Mouse (Mus musculus): Measurements from ENCODE around the gene Lcn3.
"Not testable (repeated sequence)": the region's sequence is repeated elsewhere in the genome, so short reads cannot be mapped to it uniquely, and the experiment has no call there.

Lcn3 gene

DNA sequence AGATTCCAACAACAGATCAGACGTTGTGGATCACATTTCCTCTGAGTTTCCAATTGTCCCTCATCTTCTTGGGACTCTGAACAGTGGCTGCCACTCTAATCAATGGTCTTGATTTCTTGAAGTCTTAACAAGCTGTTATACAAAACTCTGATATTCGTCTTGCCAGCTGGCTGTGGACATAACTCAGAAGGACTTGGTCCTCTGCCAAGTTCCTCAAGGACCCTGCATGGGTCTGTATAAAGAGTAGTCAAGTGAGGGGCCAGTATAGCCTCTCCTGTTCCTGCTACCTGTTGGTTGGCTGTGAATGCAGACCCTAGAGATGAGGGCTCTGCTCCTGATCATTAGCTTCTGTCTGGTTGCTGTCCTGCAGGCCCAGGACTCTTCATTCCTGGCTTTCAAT lies at the start of gene Lcn3:
Gene Lcn3 (plus strand): TSS at position 301 of the 400 bp plus-strand sequence.
- DNase-seq = no peak

GRCm38 (mm10) chr2:25717222-25717621 lies 48.1 kb upstream of the Lcn3 start:
- no peak for DNase-seq

- no peak for DNase-seq
Observed at GRCm38 (mm10) chr2:25733199-25733930, 32.0 kb upstream of the Lcn3 start.

- DNase-seq = not testable (repeated sequence)
Observed at GRCm38 (mm10) chr2:25736709-25737108, 28.7 kb upstream of the Lcn3 start, which contains the start of gene Obp2b. Gene Obp2b (plus strand): TSS chr2:25737009.

DNA sequence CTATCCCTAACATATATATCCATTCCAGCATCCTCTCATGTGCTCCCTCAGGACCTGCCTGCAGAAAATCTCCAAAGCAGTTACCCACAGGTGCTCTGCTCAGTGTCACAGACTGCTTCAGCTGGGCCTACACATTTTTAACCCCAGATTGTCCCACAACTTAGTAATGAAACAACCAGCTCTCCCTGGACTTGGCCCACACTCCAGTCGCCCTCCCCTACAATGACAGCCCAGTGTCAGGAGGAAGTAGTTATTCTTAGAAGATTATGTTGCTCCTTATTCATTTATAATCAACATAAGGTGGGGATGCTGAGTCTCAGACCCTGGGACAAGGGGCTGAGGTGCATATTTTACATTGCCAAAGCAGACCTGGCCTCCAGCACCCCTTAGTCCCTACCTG lies 23.7 kb upstream of the Lcn3 start:
- no peak for DNase-seq

DNA sequence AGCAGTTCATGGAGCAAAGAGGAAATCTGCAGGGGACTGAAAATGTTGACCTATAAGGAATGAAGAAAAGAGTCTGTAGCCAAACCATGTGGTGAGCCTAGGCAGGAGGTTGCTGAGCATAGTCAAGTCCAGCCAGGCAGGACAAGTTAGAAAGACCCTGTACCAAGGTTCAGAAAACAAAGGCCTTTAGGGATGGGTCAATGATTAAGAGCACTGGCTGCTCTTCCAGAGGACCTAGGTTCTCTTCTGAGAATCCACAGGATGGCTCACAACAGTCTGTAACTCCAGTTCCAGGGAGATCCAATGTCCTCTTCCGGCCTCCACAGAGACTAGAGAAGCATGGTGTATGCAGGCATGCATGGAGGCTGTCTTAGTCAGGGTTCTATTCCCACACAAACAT lies 11.2 kb upstream of the Lcn3 start:
- DNase-seq = no peak

DNA sequence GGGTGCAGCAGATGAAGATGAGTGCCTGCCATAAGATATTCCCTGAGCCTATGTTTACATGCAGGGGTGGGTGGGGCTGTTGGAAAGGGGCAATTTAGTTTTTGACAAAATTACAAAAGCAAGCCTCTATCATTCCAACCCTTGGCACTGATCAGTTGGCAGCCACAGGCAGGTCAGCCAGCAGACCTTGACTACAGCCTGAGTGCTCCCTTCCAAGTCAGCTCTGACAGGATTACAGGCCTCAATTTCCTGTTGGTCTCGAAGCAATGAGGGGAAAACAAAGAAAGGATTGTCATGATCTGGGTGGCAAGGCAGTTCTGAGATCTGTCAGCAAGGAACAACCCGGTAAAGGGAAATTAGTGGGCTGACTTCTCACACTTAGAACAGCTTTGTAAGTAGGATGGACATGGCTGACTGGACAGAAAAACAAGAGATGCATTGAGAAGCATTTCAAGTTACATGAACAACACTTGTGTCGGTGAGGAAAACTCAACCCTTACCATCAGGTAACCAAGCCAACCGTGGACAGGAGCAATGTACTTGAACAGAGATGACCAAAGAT lies 7.2 kb upstream of the Lcn3 start:
- DNase-seq = no peak

DNA sequence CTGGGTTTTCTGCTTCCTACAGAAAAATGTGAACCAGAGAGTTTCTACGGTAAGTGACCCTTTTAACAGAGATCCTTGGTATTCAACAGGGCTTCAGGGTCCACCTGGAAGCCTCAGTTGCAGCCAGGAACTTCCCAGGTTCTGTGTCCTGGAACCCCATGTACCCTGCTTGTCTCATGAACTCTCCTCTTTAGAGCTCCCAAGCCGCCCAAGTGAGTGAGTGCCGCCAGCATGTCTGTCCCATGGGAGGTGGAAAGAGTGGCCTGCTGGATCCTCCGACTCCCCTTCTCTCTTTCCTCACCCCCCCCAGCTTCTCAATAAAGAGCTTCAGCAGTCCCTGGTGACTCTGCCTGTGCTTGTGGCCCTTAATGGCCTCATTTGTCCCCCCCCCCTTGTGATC lies 2.4 kb downstream of the Lcn3 start:
- no peak for DNase-seq

DNA sequence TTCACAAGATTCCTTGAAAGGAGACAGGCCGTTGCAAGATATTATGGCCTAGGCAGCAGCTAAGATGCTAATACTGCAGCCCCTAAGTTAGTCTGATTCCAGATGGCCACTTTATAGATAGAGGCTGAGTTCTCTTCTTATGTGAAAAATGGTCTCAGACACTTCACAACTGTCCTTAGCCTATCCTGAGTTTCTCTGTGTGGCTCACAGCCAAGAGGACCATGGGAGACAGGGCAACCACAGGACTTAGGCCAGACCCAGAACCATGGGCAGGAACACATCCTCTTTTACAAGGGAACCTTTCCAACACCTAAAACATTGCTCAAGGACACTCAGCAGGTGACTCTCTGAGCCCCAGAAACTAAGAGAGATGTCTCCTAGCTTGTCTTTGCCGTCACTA lies 8.1 kb downstream of the Lcn3 start:
- DNase-seq = no peak

- DNase-seq = no peak
Observed at GRCm38 (mm10) chr2:25774640-25775039, 9.3 kb downstream of the Lcn3 start.

DNA sequence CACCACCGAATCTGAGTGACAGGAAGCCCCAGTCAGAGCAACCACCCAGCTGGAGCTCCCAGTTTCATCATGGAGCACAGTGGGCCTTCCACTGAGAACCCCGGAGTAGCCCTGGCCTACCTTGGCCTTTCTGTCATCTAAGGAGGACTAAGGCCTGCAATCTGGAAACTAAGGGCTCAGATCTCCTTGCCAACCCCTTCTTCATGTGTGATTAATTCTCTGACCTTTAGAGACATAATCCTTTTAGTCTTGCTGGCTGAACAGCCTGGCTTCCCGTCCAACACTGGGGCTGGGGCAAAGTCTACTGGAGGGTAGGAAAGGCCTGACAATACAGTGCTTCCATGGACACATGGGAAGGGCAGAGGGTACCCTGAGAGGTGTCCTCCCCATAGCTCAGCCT lies 10.6 kb downstream of the Lcn3 start:
- no peak for DNase-seq

- DNase-seq = no peak
Observed at GRCm38 (mm10) chr2:25776717-25777116, 11.3 kb downstream of the Lcn3 start, which contains the start of gene Lcn11. Gene Lcn11 (plus strand): TSS chr2:25777017.

DNA sequence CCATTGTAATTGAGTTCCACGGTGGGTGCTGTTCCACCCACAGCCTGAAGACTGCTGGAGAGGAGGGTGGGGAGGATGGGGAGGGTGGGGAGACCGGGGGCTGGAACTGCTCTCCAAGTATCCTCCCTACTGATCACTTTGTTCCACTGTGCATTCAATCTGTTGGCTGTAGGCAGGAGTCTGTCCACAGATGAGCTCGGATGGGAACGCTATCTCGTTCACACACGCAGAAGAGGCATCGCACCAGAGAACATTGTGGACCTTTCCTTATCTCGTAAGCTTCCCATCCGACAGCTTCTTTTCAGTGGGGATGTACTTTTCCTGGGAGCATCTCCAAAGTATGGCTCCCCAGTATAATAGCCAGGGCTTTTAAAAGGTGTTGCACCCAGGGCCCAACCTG lies 13.7 kb downstream of the Lcn3 start:
- no peak for DNase-seq

DNA sequence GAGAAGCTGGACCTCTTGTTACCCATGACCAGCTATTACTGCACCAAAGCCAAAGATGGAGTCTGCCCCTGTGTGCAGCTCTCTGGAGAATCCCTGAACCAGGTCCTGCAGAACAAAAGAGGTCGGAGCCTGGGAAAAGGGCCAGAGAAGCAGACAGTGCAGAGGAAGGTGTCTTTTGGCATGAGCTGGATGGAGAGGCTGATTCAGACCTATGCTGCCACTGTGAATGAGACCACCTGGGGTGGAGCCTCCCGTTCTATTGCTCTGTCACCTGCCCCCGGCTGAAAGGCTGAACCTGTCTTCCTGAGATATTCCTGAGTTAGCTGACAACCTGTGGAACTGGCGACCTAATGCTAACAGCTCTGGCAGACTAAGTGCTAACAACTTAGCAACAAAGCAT lies 15.6 kb downstream of the Lcn3 start:
- no peak for DNase-seq

DNA sequence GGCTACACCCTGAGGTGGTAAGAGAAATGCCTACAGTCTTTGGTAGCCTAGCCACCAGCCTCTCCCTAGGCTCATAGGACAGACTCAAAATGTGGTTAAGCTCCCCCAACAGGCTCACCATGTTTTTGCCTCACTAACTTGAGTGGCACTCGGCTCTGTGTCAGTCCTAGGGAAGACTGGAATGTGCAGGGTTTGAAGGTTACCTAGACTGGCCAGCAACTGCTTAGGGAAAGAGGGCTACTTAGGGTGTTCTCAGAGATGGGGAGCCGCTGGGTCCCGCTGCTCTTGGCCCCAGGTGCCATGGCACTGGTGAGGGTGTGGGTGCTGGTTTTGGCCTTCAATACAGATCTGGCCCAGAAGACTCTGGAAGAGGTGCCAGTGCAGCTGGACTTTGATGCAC lies 16.6 kb downstream of the Lcn3 start, which contains the start of gene Gm13539:
Gene Gm13539 (plus strand): TSS at position 301 of the 400 bp plus-strand sequence.
- DNase-seq = no peak

DNA sequence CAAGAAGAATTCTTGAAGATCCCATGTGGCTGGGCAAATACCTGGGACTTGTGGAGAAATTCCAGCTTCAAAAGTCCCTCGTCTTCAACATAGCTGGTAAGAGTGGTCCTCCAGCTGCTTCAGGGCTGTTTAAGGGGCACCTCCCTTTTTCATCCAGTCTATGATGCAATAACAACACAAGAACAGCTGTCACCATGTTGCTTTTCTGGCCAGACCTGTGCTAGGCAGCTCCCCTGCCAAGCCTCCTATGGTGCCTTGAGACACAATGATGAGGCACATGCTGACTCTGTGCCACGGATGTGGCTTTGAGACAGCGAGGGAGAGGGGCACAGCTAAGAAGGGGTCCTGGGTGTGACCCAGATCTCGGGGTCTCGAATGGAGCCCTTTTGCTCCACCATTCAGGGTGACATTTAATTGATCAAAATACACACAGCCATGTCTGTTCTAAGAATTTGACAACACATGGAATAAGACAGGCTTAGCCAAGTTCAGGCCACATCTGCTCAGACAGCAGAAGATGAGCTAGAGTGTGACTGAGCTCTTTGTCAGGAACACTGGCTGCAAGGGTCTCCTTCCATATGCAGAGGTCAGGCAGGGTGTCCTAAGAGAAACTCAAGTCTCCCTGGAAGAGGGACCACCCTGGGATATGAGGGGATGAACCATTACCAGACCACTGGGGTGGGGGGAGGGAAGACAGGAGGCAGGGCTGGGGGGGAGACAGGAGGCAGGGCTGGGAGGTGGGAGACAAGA lies 20.4 kb downstream of the Lcn3 start:
- DNase-seq = peak; percentile 32

DNA sequence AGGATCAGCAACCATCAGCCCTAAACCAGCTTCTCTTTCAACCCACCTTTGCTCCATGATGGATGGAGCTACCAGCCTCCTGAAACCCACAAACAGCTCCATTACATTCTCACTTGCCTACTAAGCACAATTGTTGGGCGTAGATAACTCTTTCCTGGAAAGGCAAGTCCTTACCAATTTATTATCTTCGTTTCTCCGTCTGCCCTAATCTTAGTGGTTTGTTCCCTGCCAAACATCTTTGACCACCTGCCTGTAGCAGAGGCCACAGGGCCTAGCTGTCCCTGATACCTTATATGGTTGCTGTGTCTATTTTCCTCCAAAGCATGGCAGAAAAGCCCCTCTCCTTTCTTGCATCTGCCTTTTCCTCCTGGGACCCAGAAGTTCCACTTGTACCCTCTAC lies 23.7 kb downstream of the Lcn3 start:
- no peak for DNase-seq

DNA sequence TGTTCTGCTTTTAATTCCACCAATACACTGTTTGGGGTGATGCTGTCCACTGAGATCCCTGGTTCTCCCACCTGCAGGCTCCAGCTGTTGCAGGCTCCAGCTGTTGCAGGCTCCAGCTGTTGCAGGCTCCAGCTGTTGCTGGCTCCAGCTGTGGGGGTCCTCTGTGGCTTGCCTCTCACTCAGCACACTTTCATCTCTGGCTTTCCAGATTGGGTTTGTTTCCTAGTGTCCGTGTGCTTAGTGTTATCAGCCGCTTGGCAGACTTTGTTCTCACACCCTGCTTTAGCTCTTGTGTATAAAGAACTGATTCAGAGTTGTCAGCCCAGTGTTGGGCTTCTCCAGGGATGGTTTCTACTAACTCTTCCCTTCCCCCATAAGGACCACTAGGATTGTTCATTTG lies 32.3 kb downstream of the Lcn3 start:
- no peak for DNase-seq

DNA sequence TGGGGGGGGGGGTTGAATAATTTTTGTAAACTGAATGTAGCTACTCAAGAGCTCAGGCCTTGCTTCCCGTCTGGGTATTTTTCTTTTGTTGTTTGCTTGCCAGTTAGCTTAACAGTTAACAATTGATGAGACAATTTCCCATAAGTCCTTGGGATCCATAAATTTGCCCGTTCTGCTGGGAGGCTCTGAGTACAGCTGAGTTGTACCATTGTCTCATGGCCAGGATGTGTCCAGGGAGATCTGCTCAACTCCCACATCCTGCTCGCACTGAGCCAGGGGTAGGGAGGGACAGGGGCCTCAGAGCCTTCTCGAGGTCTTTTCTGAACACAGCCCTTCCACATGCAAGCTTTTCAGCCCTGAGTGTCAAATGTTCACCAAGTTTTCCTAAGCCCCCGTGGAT lies 32.7 kb downstream of the Lcn3 start:
- no peak for DNase-seq

DNA sequence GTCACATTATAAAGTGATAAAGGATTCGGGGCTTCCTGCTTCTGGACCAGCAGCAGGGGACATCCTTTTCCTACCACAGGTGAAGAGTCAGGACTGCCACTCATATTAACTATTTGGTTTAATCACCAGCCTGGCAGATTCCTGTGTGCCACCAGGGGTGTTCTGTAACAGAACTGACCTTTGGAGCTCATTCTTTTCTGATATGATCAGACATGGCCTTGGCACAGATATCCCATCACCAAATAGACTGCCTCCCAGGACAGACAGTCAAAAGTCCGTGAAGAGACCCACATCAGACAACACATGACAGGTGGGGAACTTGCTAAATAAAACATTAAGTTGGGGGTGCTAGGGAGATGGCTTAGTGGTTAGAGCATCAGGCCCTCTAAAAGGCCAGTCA lies 46.3 kb downstream of the Lcn3 start:
- DNase-seq = no peak

GRCm38 (mm10) chr2:25813364-25813763 lies 48.0 kb downstream of the Lcn3 start:
- no peak for DNase-seq

GRCm38 (mm10) chr2:25815748-25816147 lies 50.4 kb downstream of the Lcn3 start, which contains the start of gene Glt6d1:
Gene Glt6d1 (minus strand): TSS chr2:25815848.
- DNase-seq = not testable (repeated sequence)

Data from embryo, embryonic 11 days (tissue).